Mouse (Mus musculus) kidney, embryonic 15.5 days (tissue): ENCODE data around the gene Ccdc80. TPM values are rescaled to one million over a fixed set of nuclear protein-coding genes. Genes with fewer than 3 reads are reported as not detected.

Experiments
- ATAC-seq: fragments of 200-750 bp; cut with Nextera tagmentation; replicated peaks from 2 replicates; pipeline ENCODE4 v1.8.0; 2017; ENCODE audit warnings: moderate TSS enrichment; ENCODE audit not compliant: low FRiP score
- H3K27ac ChIP-seq: fragments of 300-500 bp; sonication (generic); 2 replicates; pipeline ENCODE4 v1.5.1; 2015; ENCODE audit warnings: mild to moderate bottlenecking, inconsistent platforms
- H3K27me3 ChIP-seq: fragments of 300-500 bp; sonication (generic); 2 replicates; pipeline ENCODE4 v1.6.1; 2015; ENCODE audit warnings: inconsistent platforms
- H3K36me3 ChIP-seq: fragments of 300-500 bp; sonication (generic); 2 replicates; pipeline ENCODE4 v1.6.1; 2015; ENCODE audit warnings: inconsistent platforms
- H3K4me1 ChIP-seq: fragments of 300-500 bp; sonication (generic); 2 replicates; pipeline ENCODE4 v1.6.1; 2015; ENCODE audit warnings: inconsistent platforms
- H3K4me2 ChIP-seq: fragments of 300-500 bp; sonication (generic); 2 replicates; pipeline ENCODE4 v1.6.1; 2015; ENCODE audit warnings: moderate library complexity, mild to moderate bottlenecking, inconsistent platforms
- H3K4me3 ChIP-seq: fragments of 300-500 bp; sonication (generic); replicated peaks from 2 replicates; pipeline ENCODE4 v1.5.1; 2015; ENCODE audit warnings: mild to moderate bottlenecking, inconsistent platforms
- H3K9ac ChIP-seq: fragments of 300-500 bp; sonication (generic); 2 replicates; pipeline ENCODE4 v1.6.1; 2015; ENCODE audit warnings: mild to moderate bottlenecking, inconsistent platforms
- H3K9me3 ChIP-seq: fragments of 300-500 bp; sonication (generic); replicated peaks from 2 replicates; pipeline ENCODE4 v1.6.1; 2016; ENCODE audit warnings: inconsistent platforms
- WGBS: fragments of 180-500 bp; shearing (Covaris S2); methylation state at CpG from one replicate; pipeline ENCODE4 v1.1.7; 2015; ENCODE audit warnings: mixed read lengths; 5-methylcytosine and 5-hydroxymethylcytosine counted together
- polyA plus RNA-seq: library from polyadenylated mRNA; unstranded; fragments of >200 nt; fragmentation: Nextera tagmentation; extraction: Ambion mirVana; gene quantifications from 2 replicates; pipeline ENCODE4 v1.2.1, GENCODE M21; 2015

Gene Ccdc80
- polyA plus RNA-seq, 1 experiment from 2014 or later = 118 TPM

GRCm38 (mm10) chr16:45095030-45095429 is 1.8 kb downstream of the Ccdc80 start:
- ATAC-seq = no peak
- H3K9me3 ChIP-seq = no peaks in the 10 kb centered on the region
- WGBS = 86% methylated on average over 13 of the region's 13 CpGs
- H3K4me3 ChIP-seq = peak overlapping the region; percentile 54
- no peak overlapping the region for H3K27ac ChIP-seq
- H3K4me2 ChIP-seq = peak overlapping the region; percentile 75
- H3K4me1 ChIP-seq = peaks cover 60% of the 10 kb centered on the region
- no peaks in the 10 kb centered on the region for H3K27me3 ChIP-seq
- no peak overlapping the region for H3K9ac ChIP-seq
- H3K36me3 ChIP-seq = no peaks in the 10 kb centered on the region

GRCm38 (mm10) chr16:45095561-45096482 is 2.6 kb downstream of the Ccdc80 start:
- peak overlapping the region; percentile 75 for H3K4me2 ChIP-seq
- ATAC-seq = no peak
- 0 out of 2 replicates have a peak overlapping the region, but pooled peaks have one; percentile 3 for H3K27ac ChIP-seq
- H3K9me3 ChIP-seq = no peaks in the 10 kb centered on the region
- 81% methylated on average over 26 of the region's 26 CpGs for WGBS
- peaks cover 61% of the 10 kb centered on the region for H3K4me1 ChIP-seq
- no peaks in the 10 kb centered on the region for H3K27me3 ChIP-seq
- peak overlapping the region; percentile 54 for H3K4me3 ChIP-seq
- no peaks in the 10 kb centered on the region for H3K36me3 ChIP-seq
- no peak overlapping the region for H3K9ac ChIP-seq

- Histone ChIP-seq H3K27ac (no peak overlapping the region), H3K9ac (no peak overlapping the region), H3K4me2 (peak overlapping the region; percentile 75), H3K4me1 (peaks cover 71% of the 10 kb centered on the region), H3K9me3 (no peaks in the 10 kb centered on the region), H3K36me3 (no peaks in the 10 kb centered on the region), H3K27me3 (no peaks in the 10 kb centered on the region), H3K4me3 (peak overlapping the region; percentile 54)
- no peak for ATAC-seq
- WGBS = 82% methylated on average over 2 of the region's 2 CpGs
Measured at GRCm38 (mm10) chr16:45097467-45097866, 4.3 kb downstream of the Ccdc80 start.

GRCm38 (mm10) chr16:45098186-45098885 is 5.1 kb downstream of the Ccdc80 start:
- Histone ChIP-seq H3K4me2 (peak overlapping the region; percentile 75), H3K9ac (no peak overlapping the region), H3K4me1 (peaks cover 66% of the 10 kb centered on the region), H3K4me3 (peak overlapping the region; percentile 54), H3K9me3 (no peaks in the 10 kb centered on the region), H3K27ac (peak overlapping the region; percentile 73), H3K36me3 (no peaks in the 10 kb centered on the region), H3K27me3 (no peaks in the 10 kb centered on the region)
- ATAC-seq = peak; percentile 60
- WGBS = 29% methylated on average over 10 of the region's 10 CpGs

- ATAC-seq = no peak
- Histone ChIP-seq H3K27me3 (no peaks in the 10 kb centered on the region), H3K4me1 (peaks cover 64% of the 10 kb centered on the region), H3K27ac (peak overlapping the region; percentile 73), H3K9ac (no peak overlapping the region), H3K36me3 (no peaks in the 10 kb centered on the region), H3K4me2 (peak overlapping the region; percentile 75), H3K4me3 (peak overlapping the region; percentile 54), H3K9me3 (no peaks in the 10 kb centered on the region)
- 27% methylated on average over 6 of the region's 6 CpGs for WGBS
Measured at GRCm38 (mm10) chr16:45098886-45099210, 5.6 kb downstream of the Ccdc80 start.

GRCm38 (mm10) chr16:45100892-45101291 is 7.7 kb downstream of the Ccdc80 start:
- Histone ChIP-seq H3K4me2 (no peak overlapping the region), H3K27ac (no peak overlapping the region), H3K9ac (no peak overlapping the region), H3K4me1 (peaks cover 47% of the 10 kb centered on the region), H3K27me3 (no peaks in the 10 kb centered on the region), H3K36me3 (peaks cover 2% of the 10 kb centered on the region; the same call in 1 of the 2 replicates), H3K4me3 (no peak overlapping the region), H3K9me3 (no peaks in the 10 kb centered on the region)
- 42% methylated on average over 3 of the region's 3 CpGs for WGBS
- no peak for ATAC-seq

GRCm38 (mm10) chr16:45104993-45105392 is 11.8 kb downstream of the Ccdc80 start:
- no peak for ATAC-seq
- Histone ChIP-seq H3K9me3 (no peaks in the 10 kb centered on the region), H3K4me2 (no peak overlapping the region), H3K4me3 (no peak overlapping the region), H3K36me3 (peaks cover 3% of the 10 kb centered on the region; the same call in 1 of the 2 replicates), H3K9ac (no peak overlapping the region), H3K27ac (no peak overlapping the region), H3K4me1 (peaks cover 11% of the 10 kb centered on the region), H3K27me3 (no peaks in the 10 kb centered on the region)
- 32% methylated on average over 3 of the region's 3 CpGs for whole genome bisulfite sequencing

GRCm38 (mm10) chr16:45108203-45108878 is 15.1 kb downstream of the Ccdc80 start:
- H3K4me2 ChIP-seq = no peak overlapping the region
- 65% methylated on average over 5 of the region's 5 CpGs for WGBS
- H3K4me3 ChIP-seq = no peak overlapping the region
- H3K9ac ChIP-seq = no peak overlapping the region
- no peaks in the 10 kb centered on the region for H3K9me3 ChIP-seq
- no peaks in the 10 kb centered on the region for H3K27me3 ChIP-seq
- no peak for ATAC-seq
- H3K27ac ChIP-seq = no peak overlapping the region
- H3K4me1 ChIP-seq = 0 out of 2 replicates have a peak, but pooled peaks cover 3% of the 10 kb centered on the region
- H3K36me3 ChIP-seq = peaks cover 8% of the 10 kb centered on the region; the same call in 1 of the 2 replicates

GRCm38 (mm10) chr16:45110498-45110897 is 17.3 kb downstream of the Ccdc80 start:
- Histone ChIP-seq H3K4me1 (0 out of 2 replicates have a peak, but pooled peaks cover 3% of the 10 kb centered on the region), H3K4me2 (no peak overlapping the region), H3K27ac (no peak overlapping the region), H3K27me3 (no peaks in the 10 kb centered on the region), H3K9ac (no peak overlapping the region), H3K9me3 (no peaks in the 10 kb centered on the region), H3K4me3 (no peak overlapping the region), H3K36me3 (peaks cover 8% of the 10 kb centered on the region; the same call in 1 of the 2 replicates)
- peak; percentile 33; the same call in 1 of the 2 replicates for ATAC-seq
- 51% methylated on average over 4 of the region's 4 CpGs for WGBS

GRCm38 (mm10) chr16:45117200-45117599 is 24.0 kb downstream of the Ccdc80 start:
- Histone ChIP-seq H3K27ac (no peak overlapping the region), H3K9me3 (no peaks in the 10 kb centered on the region), H3K4me1 (0 out of 2 replicates have a peak, but pooled peaks cover 6% of the 10 kb centered on the region), H3K9ac (no peak overlapping the region), H3K4me2 (no peak overlapping the region), H3K4me3 (no peak overlapping the region), H3K36me3 (peaks cover 30% of the 10 kb centered on the region), H3K27me3 (no peaks in the 10 kb centered on the region)
- WGBS = 94% methylated on average over 3 of the region's 3 CpGs
- no peak for ATAC-seq

GRCm38 (mm10) chr16:45118760-45119159 is 25.6 kb downstream of the Ccdc80 start:
- Histone ChIP-seq H3K4me3 (no peak overlapping the region), H3K4me2 (no peak overlapping the region), H3K27ac (no peak overlapping the region), H3K27me3 (no peaks in the 10 kb centered on the region), H3K9ac (no peak overlapping the region), H3K36me3 (peaks cover 31% of the 10 kb centered on the region), H3K4me1 (0 out of 2 replicates have a peak, but pooled peaks cover 6% of the 10 kb centered on the region), H3K9me3 (no peaks in the 10 kb centered on the region)
- no peak for ATAC-seq
- whole genome bisulfite sequencing = 79% methylated on average over 3 of the region's 3 CpGs
